Mouse (Mus musculus): Measurements from ENCODE around the gene Mbnl2. TPM values are rescaled to one million over a fixed set of nuclear protein-coding genes. Genes with fewer than 3 reads are reported as not detected.

Gene Mbnl2
- total RNA-seq, 1 experiment, result 33.4 TPM

GRCm38 (mm10) chr14:120295355-120296220 lies 20.1 kb downstream of the Mbnl2 start:
- Histone ChIP-seq H3K9me3 (ENCODE audit: control insufficient read depth, insufficient read depth, low read depth, low read length) (no peaks in the 10 kb centered on the region), H3K36me3 (ENCODE audit: control insufficient read depth, insufficient read depth, low read length, poor library complexity, severe bottlenecking) (no peaks in the 10 kb centered on the region), H3K27ac (ENCODE audit: insufficient read depth, low read depth, low read length, poor library complexity, severe bottlenecking) (no peak overlapping the region), H3K9ac (ENCODE audit: insufficient read depth, low read depth, low read length, poor library complexity, severe bottlenecking) (peak overlapping the region; percentile 26; the same call in 1 of the 2 replicates), H3K4me1 (ENCODE audit: control insufficient read depth in 2 of 2, insufficient read depth in 2 of 2, low read length in 2 of 2, poor library complexity in 1 of 2) (peaks cover 4 to 15% of the 10 kb centered on the region in 2 experiments), H3K4me3 (ENCODE audit: insufficient read depth in 1 of 2, low read depth in 1 of 2, low read length in 2 of 2, poor library complexity in 1 of 2, severe bottlenecking in 1 of 2) (no peak overlapping the region)
- in situ Hi-C loops (cut with MboI; ENCODE audit: low sequenced_read_pairs in 2 of 2, unreplicated experiment in 2 of 2), result no loop called here
- DNase-seq (ENCODE audit: low read depth, low spot score), result no peak
- TF ChIP-seq ZC3H11A (IDR thresholded peaks at IDR 0.05; ENCODE audit: borderline replicate concordance, low read depth, low read length) (no peak), MAFK (IDR thresholded peaks at IDR 0.05; ENCODE audit: insufficient read depth, low read depth, low read length) (no peak), HCFC1 (IDR thresholded peaks at IDR 0.05; ENCODE audit: borderline replicate concordance, insufficient read depth, low read length) (no peak), CHD2 (IDR thresholded peaks at IDR 0.05; ENCODE audit: low read depth, low read length) (no peak), ZNF384 (IDR thresholded peaks at IDR 0.05; ENCODE audit: low read depth, low read length) (no peak)

GRCm38 (mm10) chr14:120296231-120297006 lies 20.9 kb downstream of the Mbnl2 start:
- Histone ChIP-seq H3K4me3 (ENCODE audit: insufficient read depth in 1 of 2, low read depth in 1 of 2, low read length in 2 of 2, poor library complexity in 1 of 2, severe bottlenecking in 1 of 2) (peak overlapping the region in 1 of 2 experiments; percentile 8; a peak in 1 of 4 replicates), H3K36me3 (ENCODE audit: control insufficient read depth, insufficient read depth, low read length, poor library complexity, severe bottlenecking) (no peaks in the 10 kb centered on the region), H3K27ac (ENCODE audit: insufficient read depth, low read depth, low read length, poor library complexity, severe bottlenecking) (no peak overlapping the region), H3K4me1 (ENCODE audit: control insufficient read depth in 2 of 2, insufficient read depth in 2 of 2, low read length in 2 of 2, poor library complexity in 1 of 2) (peaks cover 4 to 13% of the 10 kb centered on the region in 2 experiments), H3K9me3 (ENCODE audit: control insufficient read depth, insufficient read depth, low read depth, low read length) (no peaks in the 10 kb centered on the region), H3K9ac (ENCODE audit: insufficient read depth, low read depth, low read length, poor library complexity, severe bottlenecking) (no peak overlapping the region)
- DNase-seq (ENCODE audit: low read depth, low spot score), result no peak
- TF ChIP-seq HCFC1 (IDR thresholded peaks at IDR 0.05; ENCODE audit: borderline replicate concordance, insufficient read depth, low read length), result no peak
- no peak for TF ChIP-seq ZNF384 (IDR thresholded peaks at IDR 0.05; ENCODE audit: low read depth, low read length)
- no peak for TF ChIP-seq MAFK (IDR thresholded peaks at IDR 0.05; ENCODE audit: insufficient read depth, low read depth, low read length)
- TF ChIP-seq CHD2 (IDR thresholded peaks at IDR 0.05; ENCODE audit: low read depth, low read length), result no peak
- TF ChIP-seq ZC3H11A (IDR thresholded peaks at IDR 0.05; ENCODE audit: borderline replicate concordance, low read depth, low read length), result no peak
- in situ Hi-C loops (cut with MboI; ENCODE audit: low sequenced_read_pairs in 2 of 2, unreplicated experiment in 2 of 2), result no loop called here

GRCm38 (mm10) chr14:120297137-120297749 lies 21.8 kb downstream of the Mbnl2 start:
- in situ Hi-C loops (cut with MboI; ENCODE audit: low sequenced_read_pairs in 2 of 2, unreplicated experiment in 2 of 2), result no loop called here
- Histone ChIP-seq H3K36me3 (ENCODE audit: control insufficient read depth, insufficient read depth, low read length, poor library complexity, severe bottlenecking) (no peaks in the 10 kb centered on the region), H3K9ac (ENCODE audit: insufficient read depth, low read depth, low read length, poor library complexity, severe bottlenecking) (no peak overlapping the region), H3K9me3 (ENCODE audit: control insufficient read depth, insufficient read depth, low read depth, low read length) (no peaks in the 10 kb centered on the region), H3K4me3 (ENCODE audit: insufficient read depth in 1 of 2, low read depth in 1 of 2, low read length in 2 of 2, poor library complexity in 1 of 2, severe bottlenecking in 1 of 2) (no peak overlapping the region), H3K27ac (ENCODE audit: insufficient read depth, low read depth, low read length, poor library complexity, severe bottlenecking) (no peak overlapping the region), H3K4me1 (ENCODE audit: control insufficient read depth in 2 of 2, insufficient read depth in 2 of 2, low read length in 2 of 2, poor library complexity in 1 of 2) (peaks cover 4 to 11% of the 10 kb centered on the region in 2 experiments)
- TF ChIP-seq ZNF384 (IDR thresholded peaks at IDR 0.05; ENCODE audit: low read depth, low read length) (no peak), HCFC1 (IDR thresholded peaks at IDR 0.05; ENCODE audit: borderline replicate concordance, insufficient read depth, low read length) (no peak), ZC3H11A (IDR thresholded peaks at IDR 0.05; ENCODE audit: borderline replicate concordance, low read depth, low read length) (no peak), CHD2 (IDR thresholded peaks at IDR 0.05; ENCODE audit: low read depth, low read length) (no peak), MAFK (IDR thresholded peaks at IDR 0.05; ENCODE audit: insufficient read depth, low read depth, low read length) (no peak)
- DNase-seq (ENCODE audit: low read depth, low spot score), result no peak

GRCm38 (mm10) chr14:120297833-120298232 lies 22.4 kb downstream of the Mbnl2 start:
- H3K36me3 ChIP-seq (ENCODE audit: control insufficient read depth, insufficient read depth, low read length, poor library complexity, severe bottlenecking), result no peaks in the 10 kb centered on the region
- H3K4me1 ChIP-seq (ENCODE audit: control insufficient read depth in 2 of 2, insufficient read depth in 2 of 2, low read length in 2 of 2, poor library complexity in 1 of 2), result peaks cover 4 to 12% of the 10 kb centered on the region in 2 experiments
- H3K9ac ChIP-seq (ENCODE audit: insufficient read depth, low read depth, low read length, poor library complexity, severe bottlenecking), result no peak overlapping the region
- H3K27ac ChIP-seq (ENCODE audit: insufficient read depth, low read depth, low read length, poor library complexity, severe bottlenecking), result no peak overlapping the region
- no peaks in the 10 kb centered on the region for H3K9me3 ChIP-seq (ENCODE audit: control insufficient read depth, insufficient read depth, low read depth, low read length)
- H3K4me3 ChIP-seq (ENCODE audit: insufficient read depth in 1 of 2, low read depth in 1 of 2, low read length in 2 of 2, poor library complexity in 1 of 2, severe bottlenecking in 1 of 2), result no peak overlapping the region
- in situ Hi-C loops (cut with MboI; ENCODE audit: low sequenced_read_pairs in 2 of 2, unreplicated experiment in 2 of 2), result no loop called here
- no peak for DNase-seq (ENCODE audit: low read depth, low spot score)
- no peak for TF ChIP-seq ZNF384 (IDR thresholded peaks at IDR 0.05; ENCODE audit: low read depth, low read length)
- no peak for TF ChIP-seq ZC3H11A (IDR thresholded peaks at IDR 0.05; ENCODE audit: borderline replicate concordance, low read depth, low read length)
- no peak for TF ChIP-seq MAFK (IDR thresholded peaks at IDR 0.05; ENCODE audit: insufficient read depth, low read depth, low read length)
- no peak for TF ChIP-seq CHD2 (IDR thresholded peaks at IDR 0.05; ENCODE audit: low read depth, low read length)
- no peak for TF ChIP-seq HCFC1 (IDR thresholded peaks at IDR 0.05; ENCODE audit: borderline replicate concordance, insufficient read depth, low read length)
